Mouse (Mus musculus): Measurements from ENCODE around the gene Gm6993.

Gene Gm6993

GRCm38 (mm10) chr12:31272846-31273245 is 32.3 kb downstream of the Gm6993 start:
- no peak for DNase-seq

DNA sequence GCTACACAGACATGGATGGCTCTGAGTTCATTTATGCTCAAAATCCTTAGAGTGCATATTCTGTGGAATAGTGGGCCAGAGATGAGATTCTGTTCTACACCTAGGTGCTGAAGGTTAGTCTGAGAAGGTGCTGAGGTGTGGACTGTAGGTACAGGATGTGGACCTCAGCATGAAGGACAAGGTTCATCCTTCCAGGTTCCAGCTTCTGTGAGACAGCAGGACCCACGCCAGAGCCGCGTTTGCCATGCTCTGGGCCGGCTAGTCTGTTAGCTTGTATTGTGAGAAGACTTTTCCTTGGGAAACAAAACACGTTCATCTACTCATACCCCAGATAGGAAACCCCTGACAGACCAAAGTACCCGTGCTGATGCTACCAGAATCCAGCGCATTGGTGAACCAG is 33.1 kb downstream of the Gm6993 start:
- DNase-seq: no peak

DNA sequence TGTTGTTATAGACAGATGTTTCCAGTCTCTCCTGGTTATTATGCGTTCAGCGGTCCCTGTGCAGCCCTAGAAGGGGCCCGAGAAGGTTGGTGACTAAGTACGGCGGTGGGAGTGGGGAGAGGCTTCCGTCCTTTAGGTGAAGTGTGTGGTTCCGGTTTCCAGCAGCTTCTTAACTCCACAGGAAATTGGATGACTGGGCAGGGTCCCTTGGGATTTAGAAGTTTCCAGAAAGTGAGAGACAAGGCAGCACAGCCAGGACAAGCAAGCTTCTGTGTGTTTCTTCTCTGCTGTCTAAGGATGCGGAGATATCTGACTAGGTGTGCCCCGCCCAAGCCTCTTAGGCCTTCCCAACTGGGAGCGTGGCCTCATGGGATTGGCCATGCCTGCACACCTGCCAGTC is 34.8 kb downstream of the Gm6993 start:
- no peak for DNase-seq

- no peak for DNase-seq
Measured at GRCm38 (mm10) chr12:31278270-31278669, 37.7 kb downstream of the Gm6993 start.

GRCm38 (mm10) chr12:31280318-31280717 is 39.7 kb downstream of the Gm6993 start:
- no peak for DNase-seq

GRCm38 (mm10) chr12:31281100-31281591 is 40.6 kb downstream of the Gm6993 start:
- no peak for DNase-seq

- DNase-seq: no peak
Measured at GRCm38 (mm10) chr12:31282241-31282640, 41.7 kb downstream of the Gm6993 start.

DNA sequence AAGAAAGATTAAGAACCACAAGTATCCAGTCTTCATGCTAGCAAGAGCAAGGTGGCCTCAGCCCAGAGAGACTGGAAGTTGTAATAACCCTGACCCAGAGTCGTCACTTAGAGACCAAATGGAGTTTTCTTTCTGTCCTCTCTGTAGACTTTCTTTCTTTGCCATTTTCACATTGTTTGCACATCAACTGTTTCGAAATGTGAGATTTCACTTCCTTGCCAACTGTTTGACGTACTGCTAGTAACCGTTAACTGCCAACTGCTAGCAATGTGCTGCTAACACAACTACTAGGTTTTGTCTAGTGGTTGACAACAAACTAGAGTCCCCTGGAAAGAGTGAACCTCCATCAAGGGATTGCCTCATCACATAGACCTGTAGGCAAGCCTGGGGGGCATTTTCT is 42.6 kb downstream of the Gm6993 start:
- DNase-seq: no peak

DNA sequence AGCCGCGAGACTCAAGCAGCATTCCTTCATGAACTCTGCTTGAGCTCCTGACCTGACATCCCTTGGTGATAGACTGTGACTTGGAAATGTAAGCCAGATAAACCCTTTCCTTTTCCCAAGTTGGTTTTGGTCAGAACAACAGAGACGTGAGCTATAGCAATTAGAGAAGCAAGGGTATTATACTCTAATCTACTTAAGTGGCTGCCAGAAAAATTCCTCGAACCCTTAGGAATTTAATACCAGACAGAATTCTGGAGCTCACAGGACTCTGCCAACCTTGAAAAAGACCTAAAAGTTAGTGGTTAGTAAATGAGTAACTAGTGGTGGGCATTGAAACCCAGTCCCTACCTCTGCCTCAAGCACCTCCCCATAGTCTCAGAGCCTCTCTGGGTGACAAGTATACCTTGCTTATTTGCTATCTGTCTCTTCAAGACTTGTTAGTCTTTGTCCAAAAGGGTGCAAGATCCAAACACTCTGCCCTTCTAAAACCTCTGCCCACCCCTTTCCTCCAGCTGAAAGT is 43.1 kb downstream of the Gm6993 start:
- DNase-seq: no peak

DNA sequence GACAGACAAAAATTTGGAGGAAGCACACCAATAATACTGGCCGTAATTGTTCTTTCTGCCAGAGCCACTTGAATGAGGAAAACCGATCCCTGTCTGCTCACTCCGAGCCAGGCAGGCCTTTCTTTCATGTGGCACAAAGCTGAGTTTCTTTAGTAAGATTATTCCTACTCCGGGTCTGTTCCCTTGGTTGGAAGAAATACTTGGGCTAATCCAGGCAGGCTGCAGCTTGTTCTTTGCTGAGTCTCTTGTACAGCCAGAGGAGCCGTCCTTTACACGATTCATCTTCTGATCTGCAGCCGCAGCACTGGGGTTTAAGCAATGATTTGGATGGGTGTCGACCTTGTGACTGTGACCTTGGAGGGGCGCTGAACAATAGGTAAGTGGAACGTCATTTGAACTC is 48.5 kb downstream of the Gm6993 start:
- no peak for DNase-seq

Measured in cerebellum, adult 9-11 months (tissue).